Mouse (Mus musculus) intestine, embryonic 16.5 days (tissue): ENCODE results near the gene Vmn1r1. TPM values are rescaled to one million over a fixed set of nuclear protein-coding genes. Genes with fewer than 3 reads are reported as not detected.

Source experiments
- ATAC-seq: fragments of 200-750 bp; cut with Nextera tagmentation; 2 replicates; pipeline ENCODE4 v1.8.0; 2017; ENCODE audit warnings: moderate TSS enrichment, moderate library complexity
- H3K27ac ChIP-seq: fragments of 300-500 bp; sonication (generic); 2 replicates; pipeline ENCODE4 v1.5.1; 2014; ENCODE audit warnings: mild to moderate bottlenecking, low read length
- H3K27me3 ChIP-seq: fragments of 300-500 bp; sonication (generic); replicated peaks from 2 replicates; pipeline ENCODE4 v1.6.1; 2014; ENCODE audit warnings: low read length, control low read depth, mixed read lengths; ENCODE audit not compliant: control insufficient read depth, insufficient read depth
- H3K36me3 ChIP-seq: fragments of 300-500 bp; sonication (generic); 2 replicates; pipeline ENCODE4 v1.6.1; 2014; ENCODE audit warnings: low read length, control low read depth; ENCODE audit not compliant: control insufficient read depth, insufficient read depth
- H3K4me1 ChIP-seq: fragments of 300-500 bp; sonication (generic); 2 replicates; pipeline ENCODE4 v1.6.1; 2014; ENCODE audit warnings: low read length, control low read depth, mixed read lengths; ENCODE audit not compliant: control insufficient read depth, insufficient read depth
- H3K4me2 ChIP-seq: fragments of 300-500 bp; sonication (generic); 2 replicates; pipeline ENCODE4 v1.6.1; 2014; ENCODE audit warnings: low read depth, low read length, control low read depth
- H3K4me3 ChIP-seq: fragments of 300-500 bp; sonication (generic); 2 replicates; pipeline ENCODE4 v1.5.1; 2014; ENCODE audit warnings: mild to moderate bottlenecking, low read length
- H3K9ac ChIP-seq: fragments of 300-500 bp; sonication (generic); 2 replicates; pipeline ENCODE4 v1.6.1; 2014; ENCODE audit warnings: low read depth, low read length
- H3K9me3 ChIP-seq: fragments of 300-500 bp; sonication (generic); 2 replicates; pipeline ENCODE4 v1.6.1; 2016; ENCODE audit warnings: low read length, control low read depth; ENCODE audit not compliant: control insufficient read depth
- WGBS: fragments of 180-500 bp; shearing (Covaris S2); extraction: QIAGEN DNeasy Blood & Tissue Kit; methylation state at CpG from one replicate; pipeline ENCODE4 v1.1.7; 2014; 5-methylcytosine and 5-hydroxymethylcytosine counted together
- polyA plus RNA-seq: library from polyadenylated mRNA; unstranded; fragments of >200 nt; fragmentation: Nextera tagmentation; extraction: Ambion mirVana; gene quantifications from 2 replicates; pipeline ENCODE4 v1.2.1, GENCODE M21; 2015

Gene Vmn1r1
- polyA plus RNA-seq, 1 experiment from 2014 or later = not detected

- no peak overlapping the region for H3K27ac ChIP-seq
- H3K9ac ChIP-seq = no peak overlapping the region
- no peaks in the 10 kb centered on the region for H3K9me3 ChIP-seq
- no peaks in the 10 kb centered on the region for H3K27me3 ChIP-seq
- ATAC-seq = no peak
- H3K4me3 ChIP-seq = no peak overlapping the region
- WGBS = 43% methylated on average over 3 of the region's 3 CpGs
- H3K36me3 ChIP-seq = no peaks in the 10 kb centered on the region
- peaks cover 7% of the 10 kb centered on the region; the same call in 1 of the 2 replicates for H3K4me1 ChIP-seq
- no peak overlapping the region for H3K4me2 ChIP-seq
These were observed 59.3 kb downstream of the Vmn1r1 start for GRCm38 (mm10) chr1:182105023-182105422.

Other genes with a start within 250 kb of the Vmn1r1 start
- 7.0 and 8.9 TPM in 2 replicates for gene Enah, start 144.5 kb downstream of the Vmn1r1 start, polyA plus RNA-seq
- 135 and 142 TPM in 2 replicates for gene Srp9, start 39.7 kb downstream of the Vmn1r1 start, polyA plus RNA-seq
- 126 and 129 TPM in 2 replicates for gene Degs1, start 118.3 kb upstream of the Vmn1r1 start, polyA plus RNA-seq
- 11.5 and 12.1 TPM in 2 replicates for gene Fbxo28, start 177.1 kb upstream of the Vmn1r1 start, polyA plus RNA-seq
- gene Trp53bp2, start 244.7 kb upstream of the Vmn1r1 start, polyA plus RNA-seq = 16.3 and 18.4 TPM in 2 replicates